Mouse (Mus musculus) G1E (cell line): ENCODE measurements around the gene Fsip1.

Experiments
- CTCF ChIP-seq: IDR thresholded peaks from 2 replicates; pipeline ENCODE4 v1.5.1; 2012; ENCODE audit warnings: low read depth, low read length, inconsistent platforms, mixed read lengths
- GATA1 ChIP-seq: IDR thresholded peaks from 2 replicates; pipeline ENCODE4 v1.6.1; 2012; ENCODE audit warnings: borderline replicate concordance, low read length, inconsistent platforms, mixed read lengths
- GATA2 ChIP-seq: IDR thresholded peaks from 2 replicates; pipeline ENCODE4 v1.6.1; 2012; ENCODE audit warnings: low read depth, low read length, inconsistent platforms, borderline replicate concordance
- TAL1 ChIP-seq: conservative IDR thresholded peaks from 2 replicates; pipeline ENCODE4 v1.6.1; 2012; ENCODE audit warnings: low read depth, low read length, inconsistent platforms, mixed read lengths

DNA sequence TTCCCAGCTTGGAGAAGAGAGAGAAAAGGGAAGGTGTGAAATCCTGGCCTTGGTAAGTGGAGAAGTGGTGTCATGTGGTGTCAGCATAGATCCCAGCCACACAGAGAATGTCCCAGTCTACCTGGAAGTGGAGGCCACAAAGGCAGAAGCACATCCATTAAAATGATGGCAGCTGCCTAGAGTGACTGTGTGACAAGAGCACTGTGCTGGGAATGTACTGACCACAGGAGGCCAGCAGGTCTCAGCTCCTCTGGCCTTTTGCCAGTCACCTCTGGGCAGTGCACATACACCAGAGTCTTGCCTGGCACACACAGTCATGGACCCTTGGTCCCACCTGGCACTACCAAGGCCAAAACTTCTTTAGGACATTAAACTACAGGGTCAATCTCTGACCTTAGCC is 54.8 kb downstream of the Fsip1 start:
- TF ChIP-seq CTCF: no peak
- TF ChIP-seq GATA1: no peak
- no peak for TF ChIP-seq TAL1
- no peak for TF ChIP-seq GATA2
